Mouse (Mus musculus): ENCODE data around the gene 3830406C13Rik. TPM values are rescaled to one million over a fixed set of nuclear protein-coding genes. Genes with fewer than 3 reads are reported as not detected.

3830406C13Rik gene
- total RNA-seq (2015) (28.9 and 30.6 TPM in 2 replicates), total RNA-seq (2017) (24.1 and 28.0 TPM in 2 replicates)

GRCm38 (mm10) chr14:12284141-12284912, at the start of gene 3830406C13Rik:
3830406C13Rik (plus strand) TSS chr14:12284173.
- ATAC-seq (replicated peaks; ENCODE audit: poor library complexity), result peak; percentile 97

GRCm38 (mm10) chr14:12243726-12244125, 40.2 kb upstream of the 3830406C13Rik start:
- ATAC-seq (replicated peaks; ENCODE audit: poor library complexity), result peak; percentile 39; the same call in 1 of the 2 replicates

GRCm38 (mm10) chr14:12276031-12276430, 7.9 kb upstream of the 3830406C13Rik start:
- ATAC-seq (replicated peaks; ENCODE audit: poor library complexity), result no peak

DNA sequence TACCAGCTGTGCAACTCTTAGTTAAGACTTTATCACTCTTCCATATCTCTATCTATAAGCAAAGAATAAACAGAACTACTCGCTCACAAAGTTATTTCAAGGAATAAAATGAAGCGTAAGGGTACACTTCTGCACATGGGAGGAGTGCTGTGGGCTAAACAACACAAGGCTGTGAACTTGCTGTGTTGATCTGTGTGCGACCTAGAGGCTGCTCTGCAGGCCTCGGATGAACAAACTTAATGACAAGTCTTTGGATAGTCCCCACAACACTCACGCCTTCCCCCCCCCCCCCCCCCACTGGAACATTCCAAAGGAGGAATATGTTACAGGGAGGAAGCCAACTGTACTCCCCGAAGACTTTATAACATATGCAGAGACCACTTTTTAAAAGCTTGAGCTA, 332 bp upstream of the 3830406C13Rik start, which contains the start of gene Gm49355:
Gene Gm49355 (plus strand): TSS at position 336 of the 400 bp plus-strand sequence.
- ATAC-seq (replicated peaks; ENCODE audit: poor library complexity), result no peak

DNA sequence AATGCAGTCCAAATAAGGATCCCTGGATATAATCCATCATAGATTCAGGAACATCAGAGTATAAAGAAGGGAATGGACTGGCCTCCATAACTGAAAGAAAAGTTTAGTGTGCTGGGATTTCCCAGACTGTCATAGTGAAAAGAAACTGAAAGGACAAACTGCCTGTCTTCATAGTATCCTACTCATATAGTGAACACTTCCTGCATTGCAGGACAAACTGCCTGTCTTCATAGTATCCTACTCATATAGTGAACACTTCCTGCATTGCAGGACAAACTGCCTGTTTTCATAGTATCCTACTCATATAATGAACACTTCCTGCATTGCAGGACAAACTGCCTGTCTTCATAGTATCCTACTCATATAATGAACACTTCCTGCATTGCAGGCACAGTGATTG, 5.8 kb downstream of the 3830406C13Rik start:
- peak; percentile 84 for ATAC-seq (replicated peaks; ENCODE audit: poor library complexity)

DNA sequence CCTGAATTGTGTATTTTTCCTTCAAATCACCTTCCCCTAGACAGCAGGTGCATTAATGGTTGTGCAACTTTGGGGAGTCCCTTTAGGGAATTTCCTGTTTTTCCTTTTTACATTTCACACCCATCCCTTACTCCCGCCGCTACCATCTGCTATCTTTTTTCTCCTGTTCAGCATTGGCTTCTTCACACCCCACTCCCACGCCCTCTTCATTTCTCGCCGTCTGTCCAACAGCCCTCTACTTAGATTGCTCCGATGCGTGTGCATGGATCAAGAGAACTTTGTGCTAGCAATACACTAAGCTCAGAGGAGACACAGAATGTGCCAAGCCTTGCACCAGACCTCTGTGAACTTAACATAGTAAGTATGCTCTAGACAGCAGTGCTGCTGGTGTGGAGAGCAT, 12.4 kb downstream of the 3830406C13Rik start:
- no peak for ATAC-seq (replicated peaks; ENCODE audit: poor library complexity)

GRCm38 (mm10) chr14:12299171-12299570, 15.2 kb downstream of the 3830406C13Rik start:
- ATAC-seq (replicated peaks; ENCODE audit: poor library complexity), result no peak

GRCm38 (mm10) chr14:12299654-12300053, 15.7 kb downstream of the 3830406C13Rik start:
- no peak for ATAC-seq (replicated peaks; ENCODE audit: poor library complexity)

- no peak for ATAC-seq (replicated peaks; ENCODE audit: poor library complexity)
Measured at GRCm38 (mm10) chr14:12300275-12300674, 16.3 kb downstream of the 3830406C13Rik start.

DNA sequence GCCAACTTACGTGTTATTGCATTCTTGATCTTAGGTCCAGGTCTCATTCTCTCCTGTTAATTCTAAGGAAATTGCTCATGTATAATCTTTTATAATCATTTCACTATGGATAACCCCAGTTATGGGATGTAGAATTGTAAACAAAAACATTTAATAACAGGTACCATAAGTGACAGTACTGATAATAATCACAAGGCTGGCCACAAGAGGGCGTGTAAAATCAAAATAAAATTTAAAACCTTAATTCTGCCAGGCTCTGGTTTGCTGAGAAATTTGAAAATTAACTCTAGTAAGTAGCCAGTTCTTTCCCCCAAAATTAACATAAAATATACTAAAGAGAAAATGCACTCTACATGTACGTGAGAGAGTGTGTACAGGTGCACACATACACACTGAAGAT, 16.7 kb downstream of the 3830406C13Rik start:
- ATAC-seq (replicated peaks; ENCODE audit: poor library complexity), result no peak

DNA sequence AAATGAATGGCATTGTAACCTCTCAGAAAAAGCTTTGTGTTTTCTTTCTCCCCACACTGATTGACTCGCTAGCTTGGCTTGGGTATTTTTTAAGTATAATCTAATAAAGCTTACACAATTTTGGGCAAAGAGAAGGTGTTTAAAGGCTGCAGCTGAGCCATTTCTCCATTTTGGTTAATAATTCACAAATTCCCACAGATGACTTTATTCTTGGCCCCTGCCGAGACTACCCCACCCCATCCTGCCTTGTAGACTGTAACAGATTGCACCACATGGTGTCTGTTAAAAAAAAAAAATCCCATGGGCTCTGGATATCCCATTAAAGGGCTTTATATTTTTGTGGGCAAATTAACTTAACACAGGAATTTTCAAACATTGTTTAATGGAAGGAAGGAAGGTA, 19.1 kb downstream of the 3830406C13Rik start:
- no peak for ATAC-seq (replicated peaks; ENCODE audit: poor library complexity)

DNA sequence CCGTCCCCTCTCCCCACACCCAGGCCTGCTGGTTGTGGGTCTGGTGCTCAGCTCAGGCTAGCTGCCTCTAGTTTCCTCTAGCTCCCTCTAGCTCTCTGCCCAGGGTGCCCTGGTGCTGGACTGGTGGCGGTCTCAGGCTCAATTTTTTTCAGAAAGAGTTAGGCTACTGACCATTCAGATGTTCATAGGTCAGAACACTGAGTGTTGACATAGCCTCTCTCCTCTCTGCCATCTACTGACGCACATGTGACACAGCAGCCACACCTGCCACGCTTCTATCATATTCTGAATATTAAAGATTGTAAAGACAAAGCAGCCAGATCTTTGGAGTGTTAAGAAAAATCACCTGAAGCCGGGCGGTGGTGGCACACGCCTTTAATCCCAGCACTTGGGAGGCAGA, 49.6 kb downstream of the 3830406C13Rik start:
- ATAC-seq (replicated peaks; ENCODE audit: poor library complexity), result no peak

DNA sequence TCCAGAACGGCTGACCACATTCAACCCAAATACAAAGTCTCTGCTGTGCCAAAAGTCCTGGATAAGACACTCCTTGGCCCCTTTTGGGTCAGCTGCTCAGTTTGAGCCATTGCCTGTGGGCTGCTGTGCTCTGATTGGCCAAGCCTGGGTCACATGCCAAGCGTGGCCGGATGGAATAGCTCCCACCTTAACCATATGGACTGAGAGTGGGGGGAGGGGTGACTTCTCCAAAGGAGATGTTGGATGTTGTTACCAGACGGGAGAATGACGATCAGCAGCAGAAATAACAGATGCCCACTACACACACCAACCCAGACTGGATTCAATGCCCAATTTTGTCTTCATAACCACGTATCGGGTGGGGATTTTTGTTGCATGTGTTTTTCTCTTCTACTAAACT, 51.0 kb downstream of the 3830406C13Rik start:
- no peak for ATAC-seq (replicated peaks; ENCODE audit: poor library complexity)

DNA sequence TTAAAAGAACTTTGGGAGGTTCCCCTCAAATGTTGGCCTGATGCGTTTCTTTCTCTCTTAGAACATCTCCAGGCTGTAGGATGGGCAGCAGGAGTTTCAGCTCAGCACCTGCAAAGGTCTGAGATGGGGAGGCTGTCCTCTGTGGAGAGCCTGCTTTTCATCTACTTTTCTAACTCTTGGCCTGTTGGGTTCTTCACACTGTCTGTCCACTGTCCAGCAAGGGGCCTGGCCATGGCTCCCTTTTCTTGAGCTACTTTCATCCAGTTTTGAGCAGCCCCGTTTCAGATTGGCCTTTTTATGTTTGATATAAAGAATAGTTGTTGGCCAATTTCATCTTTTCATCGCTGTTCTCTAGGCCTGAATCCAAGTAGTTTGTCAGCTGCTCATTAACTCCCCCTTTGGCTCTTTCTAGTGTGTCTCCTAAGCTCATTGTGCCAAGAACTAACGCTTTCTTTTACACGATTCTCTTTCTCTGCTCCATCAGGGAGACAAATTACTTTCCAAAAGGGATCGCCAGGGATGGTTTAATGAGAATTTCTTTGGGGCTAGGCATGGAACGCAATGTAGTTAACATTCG, 53.5 kb downstream of the 3830406C13Rik start:
- ATAC-seq (replicated peaks; ENCODE audit: poor library complexity), result no peak

DNA sequence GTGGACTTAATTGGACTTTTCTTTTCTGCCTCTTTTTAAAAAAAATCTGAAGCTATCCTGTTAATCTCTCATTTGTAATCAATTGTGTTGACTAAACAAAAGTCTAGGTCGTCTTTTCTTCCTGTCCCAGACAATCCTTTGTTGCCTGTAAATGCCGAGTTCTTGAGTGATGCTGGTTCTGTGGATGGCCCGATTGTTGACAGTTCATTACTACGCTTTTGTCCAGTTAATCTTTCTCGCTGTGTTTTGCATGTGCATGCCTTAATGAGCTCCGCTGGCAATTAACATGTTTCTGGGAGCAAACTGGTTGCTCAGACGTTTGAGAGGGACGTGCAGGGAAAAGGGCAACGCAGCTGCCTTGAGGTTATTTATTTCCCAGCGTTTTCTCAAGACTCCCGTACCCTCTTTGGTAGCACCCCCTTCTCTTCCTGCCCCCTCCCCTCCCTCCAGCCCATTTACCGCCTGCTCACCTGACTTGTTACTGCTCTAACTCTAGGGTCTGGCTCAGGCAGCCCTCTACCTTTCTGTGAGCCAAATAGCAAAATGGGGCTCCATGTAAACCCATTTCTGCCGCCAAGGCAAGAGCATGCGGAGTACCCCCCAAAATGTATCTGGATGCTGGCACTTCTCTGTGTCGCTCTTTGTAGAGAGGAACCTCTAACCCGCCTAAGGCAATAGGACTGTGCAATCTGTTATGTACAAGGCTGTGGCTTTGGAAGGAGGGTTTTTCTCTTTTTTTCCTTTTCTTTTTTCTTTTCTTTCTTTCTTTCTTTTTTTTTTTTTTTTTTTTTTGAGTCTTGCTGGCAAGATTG, 54.2 kb downstream of the 3830406C13Rik start:
- no peak for ATAC-seq (replicated peaks; ENCODE audit: poor library complexity)

- ATAC-seq (replicated peaks; ENCODE audit: poor library complexity), result no peak
Measured at GRCm38 (mm10) chr14:12338811-12339565, 55.0 kb downstream of the 3830406C13Rik start.

DNA sequence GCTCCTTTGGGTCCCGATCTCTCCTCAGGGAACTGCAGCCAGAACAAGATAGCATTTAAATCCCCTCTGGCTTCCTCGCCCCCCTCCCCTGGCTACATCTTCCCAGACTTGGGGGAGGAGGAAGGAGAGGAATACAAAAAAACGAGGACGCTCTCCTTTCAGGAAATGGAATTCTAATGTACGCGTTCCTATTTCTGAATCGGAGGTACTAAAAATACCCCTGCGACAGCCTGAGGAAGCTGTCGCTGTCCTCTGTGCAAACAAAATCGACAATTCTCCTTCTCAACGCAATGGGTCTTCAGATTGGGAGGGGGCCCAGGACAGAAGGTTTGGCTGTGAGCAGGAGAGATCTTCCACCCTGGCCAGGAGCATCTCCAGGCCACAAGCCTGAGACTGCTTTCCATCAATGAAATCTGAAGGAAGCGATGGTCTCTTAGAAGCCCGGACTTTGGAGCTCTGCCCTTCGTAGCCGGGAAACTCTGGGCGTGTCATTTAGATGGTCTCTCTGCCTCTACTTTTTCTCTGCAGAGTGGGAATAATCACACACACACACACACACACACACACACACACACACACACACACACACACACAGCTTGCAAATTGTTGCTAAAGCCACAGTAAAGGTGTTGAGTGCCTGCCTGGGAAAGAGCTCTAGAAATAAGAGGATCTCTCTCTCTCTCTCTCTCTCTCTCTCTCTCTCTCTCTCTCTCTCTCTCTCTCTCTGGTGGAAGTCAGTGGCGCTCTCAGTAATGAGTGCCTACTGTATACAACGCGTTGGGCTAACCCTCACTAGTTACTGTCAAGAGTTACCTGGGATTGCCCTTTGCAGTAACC, 56.5 kb downstream of the 3830406C13Rik start:
- ATAC-seq (replicated peaks; ENCODE audit: poor library complexity), result no peak

DNA sequence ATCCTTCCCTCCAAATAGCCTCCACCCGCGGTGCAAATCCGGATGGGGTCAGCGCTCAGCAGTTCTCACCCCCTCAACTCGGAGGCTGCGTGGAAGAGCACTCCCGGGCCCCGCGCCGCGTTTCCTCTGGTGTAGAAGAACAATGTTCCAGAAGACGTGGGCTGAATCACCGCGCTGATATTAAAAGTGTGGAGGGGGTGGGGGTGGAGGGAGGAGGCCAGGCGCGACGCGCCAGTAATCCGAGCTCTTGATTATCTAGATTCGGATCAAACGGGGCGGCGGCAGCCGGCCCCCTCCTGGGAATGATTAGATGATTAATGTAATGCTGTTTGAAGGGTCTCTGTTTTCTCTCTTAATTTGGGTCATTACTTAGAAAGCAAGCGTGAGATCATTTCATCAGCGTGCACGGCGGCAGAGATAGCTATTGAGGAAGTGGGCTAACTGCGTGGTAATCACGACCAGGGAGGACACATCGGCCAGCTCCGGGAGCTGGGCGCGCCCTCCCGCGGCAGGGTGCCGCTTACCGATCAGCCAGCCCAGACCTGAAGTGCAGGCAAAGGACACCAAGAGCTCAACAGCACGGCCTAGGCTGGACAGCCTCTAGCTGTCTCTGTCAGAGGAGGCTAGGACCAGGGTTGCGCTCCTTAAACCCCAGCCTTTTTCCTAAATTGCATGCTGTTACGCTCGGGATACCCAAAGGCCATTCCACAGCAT, 57.3 kb downstream of the 3830406C13Rik start:
- peak; percentile 69 for ATAC-seq (replicated peaks; ENCODE audit: poor library complexity)

GRCm38 (mm10) chr14:12341789-12342457, 58.0 kb downstream of the 3830406C13Rik start:
- ATAC-seq (replicated peaks; ENCODE audit: poor library complexity), result no peak

All from megakaryocyte progenitor cell, adult 5-6 weeks (primary cell).